Mouse (Mus musculus) intestine, embryonic 14.5 days (tissue): Measurements from ENCODE around the gene Chst4. TPM values are rescaled to one million over a fixed set of nuclear protein-coding genes. Genes with fewer than 3 reads are reported as not detected.

ENCODE experiments used
- ATAC-seq: fragments of 200-750 bp; cut with Nextera tagmentation; replicated peaks from 2 replicates; pipeline ENCODE4 v1.8.0; 2017; ENCODE audit warnings: low read depth, moderate number of reproducible peaks, moderate TSS enrichment, moderate library complexity; ENCODE audit not compliant: low FRiP score, low TSS enrichment
- DNase-seq: peaks from one replicate; pipeline ENCODE4 v3.0.0-alpha.2; 2018; ENCODE audit warnings: low spot score
- H3K27ac ChIP-seq: fragments of 300-500 bp; sonication (generic); 2 replicates; pipeline ENCODE4 v1.5.1; 2014; ENCODE audit warnings: low read depth, mild to moderate bottlenecking, control low read depth
- H3K27me3 ChIP-seq: fragments of 300-500 bp; sonication (generic); replicated peaks from 2 replicates; pipeline ENCODE4 v1.6.1; 2014; ENCODE audit warnings: low read length, control low read depth; ENCODE audit not compliant: control insufficient read depth, insufficient read depth
- H3K36me3 ChIP-seq: fragments of 300-500 bp; sonication (generic); 2 replicates; pipeline ENCODE4 v1.6.1; 2014; ENCODE audit warnings: low read length, control low read depth; ENCODE audit not compliant: control insufficient read depth, insufficient read depth
- H3K4me1 ChIP-seq: fragments of 300-500 bp; sonication (generic); replicated peaks from 2 replicates; pipeline ENCODE4 v1.6.1; 2014; ENCODE audit warnings: low read length, control low read depth, mixed read lengths; ENCODE audit not compliant: control insufficient read depth, insufficient read depth
- H3K4me2 ChIP-seq: fragments of 300-500 bp; sonication (generic); 2 replicates; pipeline ENCODE4 v1.6.1; 2014; ENCODE audit warnings: low read length
- H3K4me3 ChIP-seq: fragments of 300-500 bp; sonication (generic); 2 replicates; pipeline ENCODE4 v1.5.1; 2014; ENCODE audit warnings: low read depth, low read length, control low read depth, mixed read lengths
- H3K9ac ChIP-seq: fragments of 300-500 bp; sonication (generic); 2 replicates; pipeline ENCODE4 v1.6.1; 2014; ENCODE audit warnings: mild to moderate bottlenecking, low read length
- H3K9me3 ChIP-seq: fragments of 300-500 bp; sonication (generic); 2 replicates; pipeline ENCODE4 v1.6.1; 2016; ENCODE audit warnings: low read length, control low read depth; ENCODE audit not compliant: control insufficient read depth
- WGBS: fragments of 180-500 bp; shearing (Covaris S2); extraction: QIAGEN DNeasy Blood & Tissue Kit; methylation state at CpG from one replicate; pipeline ENCODE4 v1.1.7; 2014; 5-methylcytosine and 5-hydroxymethylcytosine counted together
- polyA plus RNA-seq: library from polyadenylated mRNA; unstranded; fragments of >200 nt; fragmentation: Nextera tagmentation; extraction: Ambion mirVana; gene quantifications from 2 replicates; pipeline ENCODE4 v1.2.1, GENCODE M21; 2014

Chst4 gene
- polyA plus RNA-seq, 1 experiment from 2014 or later: 1.8 TPM

DNA sequence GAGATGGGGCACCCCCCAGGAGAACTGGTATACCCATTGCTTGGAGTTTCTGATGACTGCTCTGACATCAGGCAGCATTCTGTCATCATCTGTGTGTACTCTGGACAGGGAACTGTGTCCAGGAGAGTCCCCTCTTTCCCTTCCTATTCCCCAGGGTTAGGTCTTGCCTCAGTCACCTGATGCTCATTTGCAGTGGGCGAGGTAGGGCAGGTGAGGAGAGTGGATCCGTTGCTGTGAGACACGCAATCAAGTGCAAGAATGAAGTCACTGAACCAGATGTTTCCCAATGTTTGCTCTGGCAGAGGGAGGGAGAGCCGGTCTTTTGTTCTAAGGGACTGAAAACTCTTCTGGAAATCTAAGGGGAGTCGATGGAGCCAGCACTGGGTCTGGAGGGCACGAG lies 60.2 kb downstream of the Chst4 start:
- no peak overlapping the region for H3K27ac ChIP-seq
- H3K9me3 ChIP-seq: 0 out of 2 replicates have a peak, but pooled peaks cover 4% of the 10 kb centered on the region
- no peaks in the 10 kb centered on the region for H3K27me3 ChIP-seq
- 76% methylated on average over 6 of the region's 6 CpGs for WGBS
- no peak overlapping the region for H3K4me2 ChIP-seq
- no peak overlapping the region for H3K9ac ChIP-seq
- no peak overlapping the region for H3K4me3 ChIP-seq
- ATAC-seq (no peak), DNase-seq (no peak)
- no peaks in the 10 kb centered on the region for H3K4me1 ChIP-seq
- H3K36me3 ChIP-seq: no peaks in the 10 kb centered on the region

Other genes starting within 250 kb of the Chst4 start
- 4.2 and 4.7 TPM in 2 replicates for gene Phlpp2, start 171.2 kb downstream of the Chst4 start, polyA plus RNA-seq
- 2.3 and 3.6 TPM in 2 replicates for gene Marveld3, start 77.5 kb downstream of the Chst4 start, polyA plus RNA-seq
- gene Tat, start 49.3 kb downstream of the Chst4 start, polyA plus RNA-seq: not detected in 2 replicates
- gene Zfp612, start 40.0 kb upstream of the Chst4 start, polyA plus RNA-seq: 6.4 and 7.1 TPM in 2 replicates
- gene Gm21964, start 61.5 kb upstream of the Chst4 start, polyA plus RNA-seq: not detected in 2 replicates
- not detected in 2 replicates for gene Gm17720, start 63.0 kb upstream of the Chst4 start, polyA plus RNA-seq
- 0.12 and 0.28 TPM in 2 replicates for gene Calb2, start 128.5 kb upstream of the Chst4 start, polyA plus RNA-seq
- gene Cmtr2, start 175.9 kb upstream of the Chst4 start, polyA plus RNA-seq: 9.4 and 10.8 TPM in 2 replicates
- 0.01 and 0.12 TPM in 2 replicates for gene Hydin, start 227.2 kb upstream of the Chst4 start, polyA plus RNA-seq